Mouse (Mus musculus) small intestine, adult 2 months (tissue): Measurements from ENCODE around the gene C1qtnf1.

Experiments
- CTCF ChIP-seq: fragments of 200-500 bp; IDR thresholded peaks from 2 replicates; pipeline ENCODE4 v1.5.1; 2012; ENCODE audit warnings: low read depth, mild to moderate bottlenecking, control low read depth, inconsistent platforms, low read length, moderate library complexity, mixed read lengths; ENCODE audit not compliant: insufficient replicate concordance, insufficient read length; ENCODE audit errors: extremely low read depth
- POLR2A ChIP-seq: fragments of 200-500 bp; IDR thresholded peaks from 2 replicates; pipeline ENCODE4 v1.6.1; 2012; ENCODE audit warnings: low read depth, mild to moderate bottlenecking, control low read depth, inconsistent platforms, low read length, moderate library complexity

DNA sequence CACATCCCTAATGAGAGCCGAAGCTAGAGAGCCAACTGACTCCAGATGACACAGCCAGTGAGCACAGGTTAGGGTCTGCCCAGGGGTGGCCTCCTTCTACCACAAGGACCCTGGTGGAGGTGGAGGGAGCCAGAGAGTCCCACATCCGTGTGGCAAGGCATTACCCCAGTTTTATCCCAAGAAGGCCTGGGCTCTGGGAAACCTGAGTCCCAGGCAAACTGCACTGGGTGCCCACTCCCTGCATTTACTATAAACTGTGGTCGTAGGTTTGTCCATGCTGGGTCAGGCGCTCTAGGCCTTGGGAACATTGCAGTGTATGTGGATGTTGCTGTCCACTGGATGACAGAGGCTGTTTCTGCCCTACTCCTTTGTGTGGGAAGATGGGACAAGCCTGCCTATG lies 26.8 kb upstream of the C1qtnf1 start:
- TF ChIP-seq CTCF (no peak), POLR2A (no peak)
